Mouse (Mus musculus) cerebellum, adult 18-20 months (tissue): ENCODE results near the gene Peli2.
"Not testable (repeated sequence)": the region's sequence is repeated elsewhere in the genome, so short reads cannot be mapped to it uniquely, and the experiment has no call there.

ENCODE experiments used
- DNase-seq, 2 experiments: peaks; one replicate each; pipeline ENCODE4 v3.0.0; 2021

The Peli2 gene

DNA sequence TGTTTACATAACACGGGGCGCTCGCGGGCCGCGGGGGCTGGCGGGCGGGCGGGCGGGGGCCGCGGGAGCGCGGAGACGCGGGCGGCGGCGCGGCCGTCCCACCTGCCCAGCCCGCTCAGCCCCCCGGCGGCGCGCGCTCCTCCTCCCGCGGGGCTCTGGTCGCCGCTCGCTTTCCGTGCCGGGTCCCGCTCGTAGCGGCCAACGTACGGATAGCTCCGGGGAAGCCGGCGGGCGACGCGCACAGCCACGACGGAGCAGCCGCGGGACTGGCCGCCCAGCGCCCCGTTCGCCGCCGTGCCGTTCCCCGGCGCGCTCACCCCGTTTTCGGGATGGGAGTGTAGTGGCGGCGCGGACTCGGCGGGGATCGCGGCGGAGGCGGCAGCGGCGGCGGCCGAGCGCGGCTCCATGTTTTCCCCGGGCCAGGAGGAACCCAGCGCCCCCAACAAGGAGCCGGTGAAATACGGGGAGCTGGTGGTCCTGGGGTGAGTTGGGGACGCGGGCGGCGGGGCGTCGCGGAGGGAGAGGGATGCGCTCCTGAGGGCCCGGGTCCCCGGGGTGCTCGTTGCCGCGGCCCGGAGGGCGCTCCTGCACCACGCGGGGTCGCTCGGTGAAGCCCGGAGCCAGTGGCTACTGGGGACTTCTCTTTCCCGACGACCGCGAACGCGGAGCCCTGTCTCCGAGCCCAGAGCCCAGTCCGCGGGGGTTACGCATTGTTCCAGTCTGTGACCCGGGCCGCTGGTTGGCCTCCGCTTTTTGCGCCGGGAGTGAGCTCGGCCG, at the start of gene Peli2:
TSS of gene Peli2 (plus strand) at position 72 of the 777 bp plus-strand sequence.
- peak; percentile 78 to 84 for DNase-seq

DNA sequence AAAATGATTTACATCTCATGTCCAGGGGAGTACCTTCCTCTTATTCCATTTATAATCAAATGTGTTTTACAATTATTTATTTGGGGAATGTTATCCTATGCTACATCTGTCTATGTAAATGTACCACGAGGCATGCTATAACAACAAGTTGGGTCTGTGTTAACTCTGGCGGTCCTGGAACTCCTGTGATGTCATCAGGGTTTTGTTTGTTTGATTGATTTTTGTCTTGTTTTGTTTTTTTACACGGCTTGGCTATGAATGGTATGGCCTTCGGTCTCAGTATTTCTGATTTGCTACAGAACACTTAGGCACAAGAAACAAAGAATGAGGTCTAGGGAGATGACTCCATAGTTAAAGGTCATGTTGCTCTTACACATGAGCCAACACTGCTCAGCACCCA, 48.5 kb upstream of the Peli2 start:
- DNase-seq, result no peak

GRCm38 (mm10) chr14:48073247-48074161, 47.1 kb upstream of the Peli2 start:
- DNase-seq, result no peak

DNA sequence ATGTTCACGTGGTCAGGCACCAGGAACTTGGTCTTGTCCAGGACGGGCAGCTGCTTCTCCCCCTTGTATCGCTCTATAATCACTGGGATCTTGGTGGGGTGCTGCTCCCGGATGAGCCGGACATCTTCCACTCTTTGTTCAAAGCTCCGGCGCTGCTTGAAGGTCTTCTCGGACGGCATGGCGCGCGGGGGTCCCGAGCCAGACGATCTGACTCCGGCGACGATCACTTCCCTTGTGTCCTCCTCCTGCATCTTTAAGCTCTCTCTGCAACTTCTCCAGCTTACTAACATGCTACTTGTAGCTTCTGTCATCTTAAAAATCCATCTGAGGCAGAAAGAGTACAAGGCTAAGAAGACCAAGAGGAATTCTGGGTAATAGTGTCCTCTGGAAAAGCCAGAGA, 41.0 kb upstream of the Peli2 start:
- not testable (repeated sequence) for DNase-seq

- peak; percentile 22 to 31 for DNase-seq
These were observed 36.5 kb upstream of the Peli2 start for GRCm38 (mm10) chr14:48083836-48084812.

- no peak for DNase-seq
These were observed 33.8 kb upstream of the Peli2 start for GRCm38 (mm10) chr14:48086682-48087297.

GRCm38 (mm10) chr14:48087298-48087830, 33.3 kb upstream of the Peli2 start:
- no peak for DNase-seq

DNA sequence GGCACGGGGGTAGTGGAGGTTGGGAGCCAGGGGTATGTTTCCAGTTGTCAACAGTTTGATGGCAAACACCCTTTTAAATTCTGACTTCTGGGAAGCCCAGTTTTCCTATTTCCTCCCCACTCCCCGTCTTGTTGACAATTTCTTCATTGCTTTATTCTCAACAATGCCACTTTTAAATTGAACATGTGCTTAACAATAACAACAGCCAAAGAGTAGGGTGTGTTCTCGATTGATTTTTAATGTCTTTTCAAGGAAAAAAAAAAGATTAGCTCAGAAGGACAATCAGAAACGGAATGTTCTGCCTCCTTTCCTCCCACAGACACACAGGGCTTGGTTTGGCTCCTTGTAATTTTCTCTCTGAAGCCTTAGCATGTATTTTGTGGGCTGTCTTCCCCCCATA, 30.2 kb upstream of the Peli2 start:
- no peak for DNase-seq

- DNase-seq, result no peak
These were observed 29.5 kb upstream of the Peli2 start for GRCm38 (mm10) chr14:48091160-48091559.

- DNase-seq, result no peak
These were observed 22.4 kb upstream of the Peli2 start for GRCm38 (mm10) chr14:48098253-48098652.

- DNase-seq, result no peak
These were observed 21.3 kb upstream of the Peli2 start for GRCm38 (mm10) chr14:48099354-48099753.

DNA sequence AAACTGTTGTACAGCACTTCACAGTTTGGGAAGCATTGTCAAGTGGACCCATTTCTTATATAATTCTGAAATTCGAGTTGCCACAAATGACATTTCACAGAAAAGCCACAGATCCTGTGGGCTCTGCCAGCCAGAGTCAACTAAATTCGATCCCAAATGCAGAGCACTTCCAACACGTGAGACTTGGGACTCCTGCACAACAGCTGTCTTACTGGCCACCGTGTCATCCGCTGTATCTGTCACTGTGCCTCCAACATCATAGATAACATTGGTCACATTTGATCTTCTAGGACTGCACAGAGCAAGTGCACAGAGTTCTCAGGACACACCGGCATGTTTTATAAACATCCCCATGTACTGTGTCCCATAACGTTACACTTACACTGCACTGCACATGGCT, 14.2 kb upstream of the Peli2 start:
- no peak for DNase-seq

GRCm38 (mm10) chr14:48117986-48118385, 2.6 kb upstream of the Peli2 start:
- peak in 1 of 2 experiments; percentile 6 for DNase-seq

- peak in 1 of 2 experiments; percentile 33 for DNase-seq
These were observed 1.5 kb upstream of the Peli2 start for GRCm38 (mm10) chr14:48119012-48119647.

GRCm38 (mm10) chr14:48119648-48120270, 864 bp upstream of the Peli2 start:
- DNase-seq, result peak in 1 of 2 experiments; percentile 26

DNA sequence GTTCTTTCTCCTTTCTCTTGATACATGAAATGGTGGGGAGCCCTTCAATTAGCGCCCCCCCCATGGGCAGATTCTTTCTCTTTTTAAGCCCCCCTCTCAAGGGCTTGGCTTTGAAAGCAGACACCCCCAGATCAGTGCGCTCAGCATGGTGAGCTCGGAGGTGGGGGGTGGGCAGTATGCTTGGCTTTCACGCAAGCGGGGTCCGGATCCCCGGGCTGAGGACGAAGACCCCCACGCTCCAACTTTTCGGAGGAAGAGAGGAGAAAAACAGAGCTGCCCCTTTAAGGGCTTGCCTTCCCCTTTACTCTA, 226 bp upstream of the Peli2 start:
- DNase-seq, result no peak

GRCm38 (mm10) chr14:48121529-48122517, 1.2 kb downstream of the Peli2 start:
- DNase-seq, result peak in 1 of 2 experiments; percentile 41

DNA sequence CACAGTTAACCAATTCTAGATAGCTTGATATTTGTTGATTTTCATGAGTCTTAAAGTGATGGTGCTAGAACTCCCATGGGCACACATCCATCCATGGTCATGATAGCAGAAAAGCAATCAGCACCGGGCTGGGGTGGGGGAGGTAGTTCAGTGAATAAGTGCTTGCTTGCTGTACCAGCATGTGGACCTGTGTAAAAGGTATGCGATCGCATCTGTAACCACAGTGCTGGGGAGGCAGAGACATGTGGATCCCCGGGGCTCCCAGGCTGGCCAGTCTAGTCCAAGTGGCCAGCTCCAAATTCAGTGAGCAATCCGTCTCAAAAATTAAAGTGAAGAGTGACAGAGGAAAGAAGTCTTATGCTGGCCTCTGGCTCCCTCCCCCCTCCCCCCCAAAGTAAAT, 3.4 kb downstream of the Peli2 start:
- DNase-seq, result peak in 1 of 2 experiments; percentile 9

- DNase-seq, result no peak
These were observed 4.2 kb downstream of the Peli2 start for GRCm38 (mm10) chr14:48124816-48125215.

DNA sequence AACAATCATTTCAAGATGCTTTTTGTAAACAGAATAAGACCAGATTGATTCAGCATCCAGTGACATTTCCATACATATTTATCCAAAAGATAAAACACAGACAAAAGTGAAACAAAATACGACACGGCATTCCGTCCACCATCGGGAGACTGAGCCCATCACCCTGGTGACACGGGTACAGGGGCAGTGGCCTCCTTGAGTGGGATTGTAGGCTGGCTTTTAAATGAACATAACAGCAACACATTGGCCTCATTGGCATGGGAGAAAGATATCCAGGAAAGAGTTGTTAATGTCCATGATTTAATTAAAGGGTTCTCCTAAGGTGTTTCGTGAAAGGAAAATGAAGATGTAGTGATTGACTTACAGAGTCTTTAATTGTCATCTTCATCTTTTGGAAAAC, 5.3 kb downstream of the Peli2 start:
- no peak for DNase-seq
